Mouse (Mus musculus): Measurements from ENCODE around the gene Limk2.

DNA sequence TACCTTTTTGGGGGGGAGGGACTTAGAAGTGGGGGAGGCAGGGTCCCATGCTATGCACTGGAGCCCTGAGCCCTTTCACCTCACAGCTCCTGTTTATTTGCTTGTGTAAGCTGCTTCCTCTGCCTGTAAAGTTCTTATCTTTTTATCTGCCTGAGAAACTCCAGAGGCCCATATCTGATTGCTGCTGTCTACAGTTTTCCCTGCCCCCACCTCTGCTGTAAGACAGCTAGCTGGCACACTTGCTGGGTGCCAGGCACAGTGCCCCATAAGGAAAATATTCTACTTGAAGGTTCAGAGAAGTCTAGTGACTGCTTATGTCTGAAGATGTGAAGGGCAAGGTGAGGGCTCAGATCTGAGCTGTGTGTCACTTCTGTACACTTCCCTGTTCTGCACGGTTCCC is 95.7 kb downstream of the Limk2 start:
- TF ChIP-seq CTCF (IDR thresholded peaks at IDR 0.05) = no peak
- TF ChIP-seq EP300 (IDR thresholded peaks at IDR 0.05) = no peak
